Mouse (Mus musculus) G1E-ER4 (cell line): Measurements from ENCODE around the gene Cenpt. TPM values are rescaled to one million over a fixed set of nuclear protein-coding genes. Genes with fewer than 3 reads are reported as not detected.
A peak's percentile ranks its signal among the peaks of the same experiment; 100 is the strongest.

Experiments used
- GATA1 ChIP-seq: IDR thresholded peaks from one replicate; pipeline ENCODE4 v1.8.0; 2012; ENCODE audit warnings: low read length, inconsistent platforms
- polyA plus RNA-seq: library from polyadenylated mRNA; stranded (reverse); fragments of >175 nt; gene quantifications from 2 replicates; pipeline ENCODE4 v1.2.3, GENCODE M21; 2012

The Cenpt gene
- 15.8 and 16.9 TPM in 2 replicates for polyA plus RNA-seq

DNA sequence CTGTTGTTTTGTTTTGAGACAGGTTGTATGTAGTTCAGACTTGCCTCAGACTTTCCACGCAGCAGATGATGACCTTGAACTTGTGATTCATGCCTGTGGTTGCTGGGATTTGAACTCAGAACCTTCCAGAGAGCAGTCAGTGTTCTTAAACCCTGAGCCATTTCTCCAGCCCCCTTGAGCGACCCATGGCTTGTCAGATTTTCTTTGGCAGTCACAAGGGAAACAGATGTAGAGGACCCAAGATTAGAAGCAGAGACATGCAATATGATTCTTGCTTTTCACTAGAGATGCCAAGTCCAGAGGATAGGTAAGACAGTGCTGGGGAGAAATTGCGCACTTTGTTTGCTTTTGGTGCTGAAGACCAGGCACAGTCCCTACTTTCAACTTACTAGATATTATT is at the start of gene Cenpt:
TSS of gene Cenpt (minus strand) at position 101 of the 400 bp plus-strand sequence.
- TF ChIP-seq GATA1, result no peak

DNA sequence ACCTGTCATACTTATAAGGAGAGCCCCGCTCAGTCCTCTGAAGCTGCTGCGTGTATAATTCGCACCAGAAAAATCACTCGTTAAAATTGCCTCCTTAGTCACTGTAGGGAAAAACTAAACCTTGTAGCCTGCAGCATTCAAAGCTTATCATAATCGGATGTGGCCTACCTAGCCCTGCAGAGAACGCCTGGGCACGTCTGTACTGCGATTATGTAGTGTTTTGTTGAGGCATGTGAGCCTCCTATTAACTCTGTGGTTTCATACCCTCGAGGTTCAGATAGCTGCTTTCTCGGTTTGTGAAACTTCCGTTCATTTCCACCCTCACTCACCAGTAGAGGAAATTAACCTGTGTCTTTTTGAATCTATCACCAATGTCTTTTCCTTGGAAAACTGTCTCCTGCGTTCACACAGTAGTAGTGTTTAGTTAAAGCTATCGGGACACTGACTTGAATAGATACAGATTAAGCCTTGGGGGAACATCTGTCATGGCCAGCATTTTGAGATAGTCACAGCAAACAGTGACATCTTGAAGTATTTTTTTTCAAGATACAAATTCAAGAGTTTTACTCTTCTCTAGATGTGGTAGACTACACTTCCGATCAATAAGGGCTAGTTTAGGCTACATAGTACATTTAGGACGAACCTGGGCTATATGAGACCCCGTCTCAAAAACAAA is 48.0 kb upstream of the Cenpt start:
- TF ChIP-seq GATA1, result peak; percentile 5

GRCm38 (mm10) chr8:105900180-105900940 is 47.3 kb upstream of the Cenpt start, which contains the start of gene Pskh1:
Gene Pskh1, plus strand, starts transcription at chr8:105900441.
- no peak for TF ChIP-seq GATA1

DNA sequence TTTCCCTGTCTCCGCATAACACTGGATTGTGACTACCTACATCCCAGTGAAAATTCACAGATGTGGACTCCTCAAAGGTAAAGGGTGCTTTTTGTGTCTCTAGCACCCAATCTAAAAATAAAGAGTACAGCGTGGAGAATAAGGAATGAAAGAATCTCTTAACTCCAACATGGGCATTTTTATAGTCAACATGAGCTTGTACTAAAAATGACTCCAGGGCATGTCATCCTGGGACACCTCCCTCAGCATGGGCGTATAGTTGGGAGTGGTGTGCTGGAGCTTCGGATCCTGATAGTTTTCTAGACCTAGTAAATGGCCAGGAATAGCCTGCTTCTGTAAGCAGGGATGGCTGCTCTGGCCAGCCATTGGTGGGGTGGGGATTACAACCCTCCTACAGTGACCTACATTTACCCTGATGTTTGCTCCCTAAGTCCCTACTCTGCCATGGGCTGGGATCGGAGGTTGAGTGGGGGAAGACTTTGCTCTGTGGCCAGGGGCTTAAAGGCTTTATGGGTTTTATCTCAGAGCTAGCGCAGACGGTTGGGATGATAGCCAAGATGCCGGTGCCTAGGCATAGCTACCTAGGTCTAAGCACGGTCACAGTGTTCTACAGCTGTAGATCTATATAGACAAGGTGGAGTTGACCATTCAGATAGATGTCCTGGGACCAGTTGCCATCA is 44.9 kb upstream of the Cenpt start:
- TF ChIP-seq GATA1, result no peak

GRCm38 (mm10) chr8:105893339-105893738 is 40.3 kb upstream of the Cenpt start, which contains the start of gene Nrn1l:
Gene Nrn1l, plus strand, starts transcription at chr8:105893567.
- TF ChIP-seq GATA1, result no peak

DNA sequence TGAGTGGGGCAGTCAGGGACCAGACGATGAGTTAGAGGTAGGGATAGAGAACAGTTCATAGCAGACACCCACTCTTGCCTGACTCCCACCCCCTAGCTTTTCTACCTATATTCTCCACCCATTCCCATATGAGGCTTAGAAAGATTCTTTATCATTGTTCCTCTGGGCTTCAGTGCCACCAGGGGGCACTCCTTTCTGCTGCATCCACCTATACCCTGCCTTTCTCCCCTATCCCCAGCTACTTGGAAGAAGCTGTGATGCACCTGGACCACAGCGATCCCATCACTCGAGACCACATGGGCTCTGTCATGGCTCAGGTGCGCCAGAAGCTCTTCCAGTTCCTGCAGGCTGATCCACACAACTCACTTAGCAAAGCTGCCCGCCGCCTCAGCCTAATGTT is 39.4 kb upstream of the Cenpt start:
- no peak for TF ChIP-seq GATA1

GRCm38 (mm10) chr8:105890870-105891269 is 37.8 kb upstream of the Cenpt start:
- no peak for TF ChIP-seq GATA1

DNA sequence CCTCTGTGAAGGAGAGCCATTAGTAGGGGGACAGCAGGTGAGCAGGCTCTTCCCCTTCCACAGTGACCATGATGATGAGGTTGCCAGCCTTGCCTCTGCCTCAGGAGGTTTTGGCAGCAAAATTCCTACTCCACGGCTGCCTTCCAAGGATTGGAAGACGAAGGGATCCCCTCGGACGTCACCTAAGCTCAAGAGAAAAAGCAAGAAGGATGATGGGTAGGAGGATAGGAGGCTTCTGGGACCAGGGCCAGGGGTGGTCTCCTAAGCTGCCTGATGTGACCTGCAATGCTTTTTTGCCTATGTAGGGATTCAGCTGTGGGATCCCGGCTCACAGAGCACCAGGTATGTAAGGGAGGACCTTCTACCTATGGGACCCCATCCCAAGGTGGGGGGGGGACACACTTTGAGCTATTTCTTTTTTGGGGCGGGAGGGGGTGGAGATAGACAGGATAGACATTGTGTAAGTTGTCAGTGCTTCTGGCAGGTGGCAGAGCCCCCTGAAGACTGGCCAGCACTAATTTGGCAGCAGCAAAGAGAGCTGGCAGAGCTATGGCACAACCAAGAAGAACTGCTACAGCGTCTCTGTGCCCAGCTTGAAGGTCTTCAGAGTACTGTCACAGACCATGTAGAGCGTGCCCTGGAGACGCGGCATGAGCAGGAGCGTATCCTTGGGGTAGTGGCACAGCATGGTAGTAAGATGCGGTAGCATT is 36.8 kb upstream of the Cenpt start:
- no peak for TF ChIP-seq GATA1

- TF ChIP-seq GATA1, result no peak
These were observed 27.9 kb upstream of the Cenpt start, which contains the start of gene Edc4 for GRCm38 (mm10) chr8:105880754-105881520. Gene Edc4, plus strand, starts transcription at chr8:105880881.

GRCm38 (mm10) chr8:105874301-105874700 is 21.2 kb upstream of the Cenpt start:
- no peak for TF ChIP-seq GATA1

DNA sequence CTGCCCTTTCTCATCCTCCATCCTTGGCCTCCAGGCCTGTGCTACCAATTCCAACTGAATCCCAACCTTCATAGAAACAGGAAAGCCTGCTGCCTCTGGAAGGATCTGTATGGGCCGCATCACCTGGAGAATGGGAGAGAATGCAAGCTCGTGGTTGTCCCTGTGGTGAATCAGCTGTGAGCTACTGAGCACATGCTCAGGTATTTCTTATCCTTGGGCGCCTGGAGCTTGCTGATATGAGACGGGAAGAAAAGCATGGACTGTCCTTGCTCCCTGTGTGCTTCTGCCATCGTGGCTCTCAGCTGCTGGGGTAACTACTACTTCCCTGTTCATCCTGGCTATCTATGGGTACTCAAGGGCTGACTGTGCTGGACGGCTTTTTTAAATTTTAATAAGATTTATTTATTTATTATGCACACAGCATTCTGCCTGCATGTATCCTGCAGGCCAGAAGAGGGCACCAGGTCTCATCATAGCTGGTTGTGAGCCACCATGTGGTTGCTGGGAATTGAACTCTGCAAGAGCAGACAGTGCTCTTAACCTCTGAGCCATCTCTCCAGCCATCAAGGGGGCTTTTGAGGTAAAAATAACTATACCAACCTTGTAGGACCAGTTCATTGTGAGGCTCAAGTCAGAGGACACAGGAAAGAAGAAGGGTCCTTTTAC is 13.4 kb upstream of the Cenpt start:
- no peak for TF ChIP-seq GATA1

- TF ChIP-seq GATA1, result no peak
These were observed 8.9 kb upstream of the Cenpt start for GRCm38 (mm10) chr8:105861951-105862350.

GRCm38 (mm10) chr8:105860143-105860981 is 7.3 kb upstream of the Cenpt start, which contains the start of gene Nutf2:
Gene Nutf2, plus strand, starts transcription at chr8:105860580.
- no peak for TF ChIP-seq GATA1
